Mouse (Mus musculus) urinary bladder, postnatal 36 days (tissue): ENCODE measurements around the gene Tdg.

Experiments used
- DNase-seq, 2 experiments: peaks; one replicate each; pipeline ENCODE4 v3.0.0; 2022; ENCODE audit warnings: low spot score in 2 of 2, mixed read lengths in 1 of 2

Gene Tdg

GRCm38 (mm10) chr10:82662267-82662990 lies 32.8 kb downstream of the Tdg start:
- no peak for DNase-seq

DNA sequence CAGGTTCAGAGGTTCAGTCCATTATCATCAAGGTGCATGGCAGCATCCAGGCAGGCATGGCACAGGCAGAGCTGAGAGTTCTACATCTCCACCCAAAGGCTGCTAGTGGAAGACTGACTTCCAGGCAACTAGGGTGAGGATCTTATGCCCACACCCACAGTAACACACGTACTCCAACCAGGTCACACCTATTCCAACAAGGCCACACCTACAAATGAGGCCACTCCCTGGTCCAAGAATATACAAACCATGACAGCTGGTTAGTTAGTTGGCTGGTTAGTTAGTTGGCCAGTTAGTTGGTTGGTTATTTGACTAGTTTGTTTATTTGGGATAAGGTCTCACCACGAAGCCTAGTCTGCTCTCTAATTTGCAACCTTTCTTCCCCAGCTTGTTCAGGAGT lies 33.7 kb downstream of the Tdg start:
- no peak for DNase-seq

DNA sequence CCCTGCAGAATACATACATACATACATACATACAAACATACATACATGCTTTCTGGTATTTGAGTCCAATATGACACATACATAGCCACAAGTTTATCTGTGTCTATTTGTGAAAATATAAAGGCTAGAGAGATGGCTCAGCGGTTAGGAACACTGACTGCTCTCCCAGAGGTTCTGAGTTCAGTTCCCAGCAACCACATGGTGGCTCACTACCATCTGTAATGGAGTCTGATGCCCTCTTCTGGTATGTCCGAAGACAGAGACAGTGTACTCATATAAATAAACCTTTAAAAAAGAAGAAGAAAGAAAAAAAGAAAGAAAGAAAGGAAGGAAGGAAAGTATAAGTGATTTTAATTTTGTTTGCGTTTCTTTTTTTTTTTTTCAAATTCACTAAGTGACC lies 36.3 kb downstream of the Tdg start:
- DNase-seq = no peak

- DNase-seq = peak; percentile 54 to 84
These were observed 37.0 kb downstream of the Tdg start for GRCm38 (mm10) chr10:82666436-82667234.

DNA sequence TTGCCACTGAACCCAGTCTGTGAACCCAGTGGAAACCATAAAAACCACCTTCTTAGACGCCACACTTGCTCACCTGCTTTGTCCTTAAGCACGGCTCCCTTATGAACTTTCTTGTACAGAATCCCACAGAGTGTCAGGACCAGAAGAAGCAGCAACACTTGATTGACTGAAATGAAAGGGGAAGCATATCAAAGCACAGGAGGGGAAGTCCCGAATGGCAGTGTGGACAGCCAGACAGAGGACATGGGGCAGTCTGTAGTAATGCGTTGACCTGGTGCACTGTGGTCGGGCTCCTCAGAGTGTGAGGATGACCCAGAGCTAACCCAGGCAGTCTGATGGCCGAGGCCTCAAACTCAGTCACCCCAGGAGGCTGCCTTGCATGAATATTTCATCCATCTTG lies 40.6 kb downstream of the Tdg start:
- no peak for DNase-seq

DNA sequence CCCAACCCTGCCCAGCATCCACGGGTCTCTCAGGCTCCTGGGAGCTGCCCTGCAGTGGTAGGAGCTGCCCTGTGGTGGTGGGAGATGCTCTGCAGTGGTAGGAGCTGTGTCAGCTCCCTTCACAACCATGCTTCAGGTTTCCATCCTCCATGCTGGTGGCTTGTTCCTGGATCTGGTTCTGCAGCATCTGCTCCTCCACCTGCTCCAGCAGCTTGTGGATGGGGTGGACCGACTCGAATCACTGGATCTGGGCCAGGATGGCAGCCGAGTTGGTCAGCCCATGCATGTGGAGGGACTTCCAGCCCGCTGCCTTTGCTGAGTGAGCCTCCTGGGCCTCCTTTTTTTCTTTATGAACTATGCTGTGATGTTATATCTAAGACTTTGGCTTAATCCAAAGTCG lies 47.3 kb downstream of the Tdg start:
- DNase-seq = no peak

DNA sequence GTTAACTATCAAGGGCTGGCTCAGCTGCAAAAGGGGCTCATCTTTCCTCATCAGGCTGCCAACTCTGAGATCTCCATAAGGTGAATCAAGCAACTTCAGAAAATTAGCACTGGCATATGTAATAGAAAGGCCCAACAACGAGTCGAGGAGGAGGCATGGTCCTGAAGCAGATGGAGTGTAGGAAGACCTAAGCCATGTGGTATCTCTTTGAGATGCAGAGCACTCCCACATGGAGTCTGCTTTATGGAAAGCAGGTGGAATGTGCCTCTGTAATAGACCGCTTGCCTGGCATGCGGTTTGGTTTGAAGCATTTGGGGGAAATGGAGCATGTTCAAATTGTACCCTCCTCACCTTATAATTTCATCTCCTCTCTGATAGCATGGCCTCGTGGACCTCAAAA lies 51.1 kb downstream of the Tdg start:
- no peak for DNase-seq

DNA sequence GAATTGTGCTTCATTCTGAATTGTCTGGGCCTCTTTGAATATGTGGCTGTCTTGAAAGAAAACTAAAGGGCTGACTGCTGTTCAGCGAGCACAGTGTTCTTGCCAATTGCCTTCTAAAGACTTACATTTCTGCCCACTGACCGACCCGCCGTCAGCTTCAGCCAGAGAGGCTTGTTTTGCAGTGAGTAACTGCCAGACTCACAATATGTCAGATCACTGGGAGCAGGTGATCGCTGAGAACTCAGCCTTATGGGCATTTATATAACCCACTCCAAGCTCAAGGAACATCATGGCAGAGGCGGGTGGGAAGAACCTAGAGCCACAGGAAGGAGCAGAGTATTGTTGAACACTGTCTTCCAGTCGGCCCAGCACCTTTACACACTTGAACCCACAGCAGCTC lies 52.0 kb downstream of the Tdg start:
- DNase-seq = no peak

DNA sequence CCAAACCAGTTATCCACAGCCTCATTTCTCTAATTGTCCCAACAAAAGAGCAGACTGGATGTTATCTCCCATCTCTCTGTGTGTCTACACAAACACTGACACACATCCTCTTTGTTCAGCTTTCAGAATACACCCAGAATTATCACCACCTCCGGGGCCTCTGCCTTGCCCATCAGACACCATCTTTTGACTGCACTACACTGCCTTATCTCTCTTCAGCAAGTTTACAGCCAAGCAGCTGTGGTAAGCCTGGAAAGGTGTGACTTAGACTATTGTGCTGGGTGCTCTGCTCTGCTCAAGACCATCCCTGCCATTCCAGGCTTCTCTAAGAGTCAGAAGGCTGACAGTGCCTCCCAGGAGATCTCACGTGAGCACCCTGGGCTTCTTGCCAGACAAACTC lies 55.8 kb downstream of the Tdg start:
- no peak for DNase-seq

GRCm38 (mm10) chr10:82689681-82690211 lies 60.1 kb downstream of the Tdg start:
- peak in 1 of 2 experiments; percentile 48 for DNase-seq

- DNase-seq = peak; percentile 35 to 77
These were observed 60.9 kb downstream of the Tdg start, which contains the start of gene Glt8d2 for GRCm38 (mm10) chr10:82690494-82690893. Glt8d2 (minus strand) TSS chr10:82690650.

DNA sequence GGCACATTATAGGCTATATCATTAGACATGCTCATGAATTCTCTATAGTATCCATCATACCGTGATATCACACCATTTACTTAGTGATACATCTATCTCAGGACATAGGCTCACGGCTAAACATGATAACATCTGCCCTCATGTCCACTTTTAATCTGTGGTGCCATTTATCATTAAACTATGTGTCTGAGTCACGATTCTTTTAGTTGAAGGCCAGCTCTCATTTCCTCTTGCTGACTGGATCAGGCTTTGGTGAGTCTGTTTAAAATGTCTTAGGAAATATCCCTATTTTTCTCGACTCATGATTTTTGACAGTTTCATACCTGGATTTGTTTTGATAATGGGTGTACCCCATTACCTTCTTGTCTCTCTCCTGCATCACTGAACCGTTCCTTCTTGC lies 66.3 kb downstream of the Tdg start, which contains the start of gene Hcfc2:
Hcfc2 (plus strand) TSS at position 205 of the 400 bp plus-strand sequence.
- no peak for DNase-seq

DNA sequence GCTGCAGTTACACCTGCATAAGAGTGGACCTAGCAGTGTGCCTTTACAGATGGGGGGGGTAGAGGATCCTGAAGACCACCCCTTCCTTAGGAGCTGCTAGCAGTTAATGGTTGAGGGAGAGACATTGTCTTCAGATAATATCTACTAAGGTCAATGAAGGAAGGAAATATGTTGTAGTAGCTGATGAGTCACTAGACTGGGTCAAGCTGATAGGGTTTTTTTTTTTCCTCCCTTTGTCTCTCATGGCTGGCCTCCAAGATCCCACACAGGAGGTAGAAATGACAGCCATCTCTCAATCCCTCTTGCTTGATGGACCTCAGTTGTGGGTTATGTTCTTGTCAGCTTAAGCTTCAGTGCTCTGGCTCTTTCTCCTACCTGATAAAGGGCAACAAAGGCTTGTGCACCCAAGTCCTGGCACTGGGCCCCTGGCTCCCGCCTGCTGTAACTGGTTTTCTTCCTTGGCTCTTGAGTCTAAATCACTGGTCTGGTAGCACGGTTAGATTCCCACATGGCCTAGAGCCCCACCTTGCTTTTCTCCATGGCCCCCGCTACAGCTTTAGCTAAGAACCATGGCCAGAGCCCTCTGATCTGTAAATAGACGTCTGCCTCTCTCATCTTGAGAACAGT lies 66.9 kb downstream of the Tdg start:
- DNase-seq = no peak

GRCm38 (mm10) chr10:82697305-82697898 lies 67.8 kb downstream of the Tdg start:
- no peak for DNase-seq

- peak; percentile 80 to 86 for DNase-seq
These were observed 69.2 kb downstream of the Tdg start for GRCm38 (mm10) chr10:82698712-82699261.

- DNase-seq = peak in 1 of 2 experiments; percentile 15
These were observed 69.8 kb downstream of the Tdg start for GRCm38 (mm10) chr10:82699296-82699941.
